Mouse (Mus musculus) neural tube, embryonic 13.5 days (tissue): Measurements from ENCODE around the gene Pik3c2b. TPM values are rescaled to one million over a fixed set of nuclear protein-coding genes. Genes with fewer than 3 reads are reported as not detected.
A peak's percentile ranks its signal among the peaks of the same experiment; 100 is the strongest.

Source experiments
- ATAC-seq: fragments of 200-750 bp; cut with Nextera tagmentation; 2 replicates; pipeline ENCODE4 v1.8.0; 2017; ENCODE audit warnings: low read depth, mild to moderate bottlenecking, moderate TSS enrichment, moderate library complexity
- H3K27ac ChIP-seq: fragments of 300-500 bp; sonication (generic); replicated peaks from 2 replicates; pipeline ENCODE4 v1.5.1; 2015; ENCODE audit warnings: moderate library complexity, mild to moderate bottlenecking, inconsistent platforms
- H3K27me3 ChIP-seq: fragments of 300-500 bp; sonication (generic); 2 replicates; pipeline ENCODE4 v1.6.1; 2015; ENCODE audit warnings: mild to moderate bottlenecking, inconsistent platforms
- H3K36me3 ChIP-seq: fragments of 300-500 bp; sonication (generic); 2 replicates; pipeline ENCODE4 v1.6.1; 2015; ENCODE audit warnings: mild to moderate bottlenecking, inconsistent platforms
- H3K4me1 ChIP-seq: fragments of 300-500 bp; sonication (generic); replicated peaks from 2 replicates; pipeline ENCODE4 v1.6.1; 2015; ENCODE audit warnings: inconsistent platforms
- H3K4me2 ChIP-seq: fragments of 300-500 bp; sonication (generic); 2 replicates; pipeline ENCODE4 v1.6.1; 2015; ENCODE audit warnings: inconsistent platforms, mild to moderate bottlenecking, moderate library complexity
- H3K4me3 ChIP-seq: fragments of 300-500 bp; sonication (generic); 2 replicates; pipeline ENCODE4 v1.5.1; 2015; ENCODE audit warnings: mild to moderate bottlenecking, inconsistent platforms
- H3K9ac ChIP-seq: fragments of 300-500 bp; sonication (generic); 2 replicates; pipeline ENCODE4 v1.6.1; 2015; ENCODE audit warnings: moderate library complexity, mild to moderate bottlenecking, inconsistent platforms
- H3K9me3 ChIP-seq: fragments of 300-500 bp; sonication (generic); 2 replicates; pipeline ENCODE4 v1.6.1; 2016; ENCODE audit warnings: inconsistent platforms
- WGBS: fragments of 180-500 bp; shearing (Covaris S2); methylation state at CpG from one replicate; pipeline ENCODE4 v1.1.7; 2015; 5-methylcytosine and 5-hydroxymethylcytosine counted together
- polyA plus RNA-seq: library from polyadenylated mRNA; unstranded; fragments of >200 nt; fragmentation: Nextera tagmentation; extraction: Ambion mirVana; gene quantifications from 2 replicates; pipeline ENCODE4 v1.2.1, GENCODE M21; 2015

The Pik3c2b gene
- polyA plus RNA-seq, result 13.9 and 14.0 TPM in 2 replicates

DNA sequence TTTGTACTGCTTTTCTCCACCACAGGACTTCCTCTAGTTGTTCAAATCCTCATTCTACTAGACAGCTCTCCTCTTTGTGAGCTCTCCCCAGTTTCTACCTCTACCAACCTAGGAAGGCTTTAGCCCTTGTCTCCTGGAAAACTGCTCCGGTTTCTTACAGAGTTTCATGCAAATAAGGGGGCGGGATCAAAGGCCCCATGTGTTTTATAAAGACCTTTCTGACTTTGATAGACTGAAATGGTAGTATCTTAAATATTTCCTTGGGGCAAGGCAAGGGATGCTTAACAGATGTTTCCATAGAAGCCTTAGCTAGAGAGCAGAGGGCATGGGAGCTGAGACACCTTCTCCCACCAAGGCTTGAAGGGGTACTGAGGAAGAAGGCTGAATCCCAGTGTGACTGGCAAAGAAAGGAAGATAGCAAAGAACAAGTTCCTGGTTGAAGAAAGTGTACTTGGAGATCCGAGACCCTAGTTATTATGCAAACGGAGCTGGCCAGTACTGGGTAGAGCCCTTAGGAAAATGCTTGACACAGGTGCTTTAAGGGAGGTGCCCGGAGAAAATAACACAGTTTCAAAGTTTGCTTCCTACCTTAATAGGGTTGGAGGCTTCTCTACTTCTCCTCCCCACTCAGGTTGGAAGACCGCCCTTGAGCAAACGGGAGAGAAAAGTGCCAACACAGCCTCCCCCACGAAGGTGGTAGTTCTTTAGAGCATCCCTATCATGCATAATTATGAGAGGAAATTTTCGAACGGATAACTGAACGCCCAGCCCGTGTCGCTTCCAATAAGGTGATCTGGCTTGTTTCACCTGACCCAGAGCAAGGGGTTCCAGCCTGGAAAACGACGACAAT, at the start of gene Pik3c2b:
Gene Pik3c2b, plus strand, starts transcription at position 657 of the 850 bp plus-strand sequence.
- H3K36me3 ChIP-seq, result no peaks in the 10 kb centered on the region
- peak within 1 kb of the TSS; percentile 88 for H3K4me3 ChIP-seq
- peak within 1 kb of the TSS; percentile 84 for H3K4me2 ChIP-seq
- peaks cover 47% of the 10 kb centered on the region for H3K4me1 ChIP-seq
- peak; percentile 25 for ATAC-seq
- H3K9ac ChIP-seq, result peak within 1 kb of the TSS; percentile 99
- 2% methylated on average over 15 of the region's 15 CpGs for WGBS
- no peaks in the 10 kb centered on the region for H3K27me3 ChIP-seq
- no peaks in the 10 kb centered on the region for H3K9me3 ChIP-seq
- peak within 1 kb of the TSS; percentile 98 for H3K27ac ChIP-seq

DNA sequence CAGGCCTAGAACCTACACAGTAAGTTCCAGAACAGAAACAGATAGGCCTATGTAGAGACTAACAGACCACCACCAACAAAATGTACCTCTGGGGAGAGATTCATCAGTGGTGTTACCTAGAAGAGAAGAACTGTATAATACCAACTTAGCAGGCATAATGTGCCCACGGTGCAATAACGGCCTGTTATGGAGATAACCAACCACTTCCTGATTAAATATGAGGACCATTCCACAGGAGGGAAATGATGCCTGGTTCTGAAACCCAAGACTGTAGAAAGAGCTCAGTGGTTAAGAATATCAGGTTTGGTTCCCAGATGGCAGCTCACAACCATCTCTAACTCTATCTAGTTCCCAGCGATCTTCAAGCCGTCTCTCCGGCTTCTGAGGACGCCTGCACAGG, 45.1 kb upstream of the Pik3c2b start:
- H3K27me3 ChIP-seq, result no peaks in the 10 kb centered on the region
- WGBS, result 89% methylated on average over 6 of the region's 6 CpGs
- no peak overlapping the region for H3K9ac ChIP-seq
- H3K4me1 ChIP-seq, result no peaks in the 10 kb centered on the region
- no peak overlapping the region for H3K27ac ChIP-seq
- no peak for ATAC-seq
- H3K36me3 ChIP-seq, result peaks cover 86% of the 10 kb centered on the region
- H3K4me3 ChIP-seq, result no peak overlapping the region
- no peaks in the 10 kb centered on the region for H3K9me3 ChIP-seq
- H3K4me2 ChIP-seq, result no peak overlapping the region

DNA sequence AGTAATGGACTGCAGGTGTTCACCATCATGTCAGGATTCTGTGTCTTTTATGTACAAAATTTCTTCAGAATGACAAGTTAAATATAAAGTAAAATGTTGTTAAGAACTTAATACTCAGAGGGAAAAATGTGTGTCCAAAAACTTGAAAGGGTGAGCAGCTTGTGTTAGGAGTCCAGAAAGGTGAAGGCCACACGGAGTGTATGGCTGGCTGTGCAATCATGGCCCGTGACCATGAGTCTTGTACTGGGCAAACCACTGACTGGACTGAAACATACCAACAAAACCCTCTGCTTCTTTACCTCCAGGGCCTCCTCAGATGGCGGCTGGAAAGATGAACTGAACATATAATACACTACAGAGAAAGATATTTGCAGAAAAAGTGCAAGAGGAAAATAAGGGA, 38.9 kb upstream of the Pik3c2b start:
- Histone ChIP-seq H3K9ac (no peak overlapping the region), H3K4me1 (no peaks in the 10 kb centered on the region), H3K36me3 (peaks cover 56% of the 10 kb centered on the region), H3K4me3 (no peak overlapping the region), H3K27ac (no peak overlapping the region), H3K9me3 (no peaks in the 10 kb centered on the region), H3K4me2 (no peak overlapping the region), H3K27me3 (no peaks in the 10 kb centered on the region)
- 96% methylated on average over 3 of the region's 3 CpGs for WGBS
- ATAC-seq, result no peak

DNA sequence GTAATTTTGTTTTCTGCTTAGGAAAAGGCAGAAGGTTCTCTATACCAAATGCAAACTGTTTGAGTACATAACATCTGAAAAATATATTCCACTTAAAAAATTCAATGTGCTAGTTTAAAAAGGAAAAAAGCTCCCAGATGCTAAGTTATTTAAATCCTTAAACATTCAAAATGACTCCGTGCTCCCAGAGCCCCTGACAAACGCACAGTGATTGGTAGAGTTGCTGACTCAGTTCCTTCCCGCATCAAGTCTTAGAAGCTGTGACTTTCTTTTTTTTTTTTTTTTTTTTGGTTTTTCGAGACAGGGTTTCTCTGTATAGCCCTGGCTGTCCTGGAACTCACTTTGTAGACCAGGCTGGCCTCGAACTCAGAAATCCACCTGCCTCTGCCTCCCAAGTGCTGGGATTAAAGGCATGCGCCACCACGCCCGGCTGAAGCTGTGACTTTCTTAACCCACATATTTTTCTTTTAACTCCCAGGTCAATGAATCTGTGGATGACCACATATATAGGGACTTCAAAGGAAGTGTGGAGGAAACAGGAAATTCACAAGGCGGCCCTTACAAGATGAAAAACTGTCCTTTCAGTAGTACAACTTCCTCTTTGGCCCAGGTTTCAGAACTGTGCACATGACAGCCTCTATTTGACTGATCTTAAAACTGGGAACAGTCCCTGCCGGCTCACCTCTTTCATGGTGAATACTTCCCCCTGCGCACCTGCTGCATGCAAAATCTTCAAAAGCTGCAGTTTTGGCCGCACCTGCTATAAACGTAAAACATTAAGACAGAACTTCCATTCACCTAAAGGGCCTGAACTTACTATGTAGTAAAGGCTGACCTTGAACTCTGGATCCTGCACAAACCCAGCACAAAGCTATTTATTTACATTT, 33.3 kb upstream of the Pik3c2b start:
- no peak overlapping the region for H3K9ac ChIP-seq
- H3K27ac ChIP-seq, result no peak overlapping the region
- 86% methylated on average over 12 of the region's 13 CpGs for WGBS
- H3K4me1 ChIP-seq, result no peaks in the 10 kb centered on the region
- H3K4me3 ChIP-seq, result no peak overlapping the region
- H3K4me2 ChIP-seq, result no peak overlapping the region
- H3K9me3 ChIP-seq, result no peaks in the 10 kb centered on the region
- H3K36me3 ChIP-seq, result peaks cover 69% of the 10 kb centered on the region
- no peaks in the 10 kb centered on the region for H3K27me3 ChIP-seq
- ATAC-seq, result no peak

DNA sequence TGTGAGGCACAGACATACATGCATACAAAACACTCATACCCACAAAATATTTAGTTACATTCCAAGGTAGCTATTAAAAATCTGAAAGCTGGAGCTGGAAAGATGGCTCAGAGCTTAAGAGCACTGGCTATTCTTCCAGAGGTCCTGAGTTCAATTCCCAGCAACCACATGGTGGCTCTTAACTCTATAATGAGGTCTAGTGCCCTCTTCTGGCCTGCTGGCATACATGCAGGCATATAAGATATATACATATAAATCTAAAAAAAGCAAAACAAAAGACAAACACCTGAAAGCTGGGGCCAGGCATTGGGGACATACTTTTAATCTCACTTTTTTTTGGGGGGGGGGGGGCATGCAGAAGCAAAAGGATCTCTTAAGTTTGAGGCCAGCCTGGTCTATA, 32.1 kb upstream of the Pik3c2b start:
- H3K4me2 ChIP-seq, result no peak overlapping the region
- H3K9ac ChIP-seq, result no peak overlapping the region
- H3K36me3 ChIP-seq, result peaks cover 73% of the 10 kb centered on the region
- no peaks in the 10 kb centered on the region for H3K4me1 ChIP-seq
- no peak overlapping the region for H3K27ac ChIP-seq
- H3K9me3 ChIP-seq, result no peaks in the 10 kb centered on the region
- no peak overlapping the region for H3K4me3 ChIP-seq
- no peaks in the 10 kb centered on the region for H3K27me3 ChIP-seq
- ATAC-seq, result no peak

DNA sequence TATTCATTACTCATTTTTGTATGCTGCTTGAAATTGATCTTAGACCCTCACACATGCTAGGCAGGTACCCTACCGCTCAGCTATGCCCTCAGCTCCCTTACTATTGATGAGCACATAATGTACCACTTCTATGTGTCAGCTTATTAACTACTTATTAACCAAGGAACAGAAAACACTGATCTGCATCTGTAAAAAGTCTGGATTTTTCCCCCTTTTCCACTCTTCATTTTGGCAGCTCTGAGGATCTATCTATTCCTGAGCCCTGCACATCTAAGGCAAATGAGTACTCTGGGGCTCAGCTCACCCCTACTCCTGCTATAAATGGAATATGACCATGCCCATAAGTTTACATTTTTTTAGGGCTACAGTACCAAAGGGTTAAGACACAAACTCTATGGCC, 31.3 kb upstream of the Pik3c2b start:
- Histone ChIP-seq H3K4me1 (no peaks in the 10 kb centered on the region), H3K9me3 (no peaks in the 10 kb centered on the region), H3K9ac (no peak overlapping the region), H3K36me3 (peaks cover 73% of the 10 kb centered on the region), H3K4me3 (no peak overlapping the region), H3K27ac (no peak overlapping the region), H3K4me2 (no peak overlapping the region), H3K27me3 (no peaks in the 10 kb centered on the region)
- ATAC-seq, result no peak
- WGBS, result 89% methylated on average over 1 of the region's 1 CpGs

DNA sequence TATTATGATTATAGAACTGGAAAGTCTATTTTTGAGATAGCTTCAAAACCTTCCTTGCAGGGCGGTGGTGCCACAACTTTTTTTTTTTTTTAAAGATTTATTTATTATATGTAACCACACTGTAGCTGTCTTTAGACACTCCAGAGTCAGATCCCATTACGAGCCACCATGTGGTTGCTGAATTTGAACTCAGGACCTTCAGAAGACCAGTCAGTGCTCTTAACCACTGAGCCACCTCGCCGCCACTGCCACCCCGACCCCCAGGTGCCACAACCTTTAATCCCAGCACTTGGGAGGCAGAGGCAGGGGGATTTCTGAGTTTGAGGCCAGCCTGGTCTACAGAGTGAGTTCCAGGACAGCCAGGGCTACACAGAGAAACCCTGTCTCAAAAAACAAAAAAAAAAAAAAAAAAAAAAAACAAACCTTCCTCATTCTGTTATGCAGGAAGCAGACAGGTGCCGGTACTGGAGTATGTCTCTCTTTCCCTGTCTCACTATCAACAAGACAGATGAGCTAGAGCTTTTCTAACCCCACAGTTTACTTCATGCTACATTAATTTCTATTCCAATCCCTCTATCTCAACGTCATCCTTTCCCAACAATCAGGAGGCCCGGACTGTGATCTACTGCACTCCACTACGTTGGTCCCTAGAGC, 28.6 kb upstream of the Pik3c2b start:
- H3K4me3 ChIP-seq, result no peak overlapping the region
- H3K9me3 ChIP-seq, result no peaks in the 10 kb centered on the region
- H3K27ac ChIP-seq, result no peak overlapping the region
- no peaks in the 10 kb centered on the region for H3K4me1 ChIP-seq
- H3K27me3 ChIP-seq, result no peaks in the 10 kb centered on the region
- H3K4me2 ChIP-seq, result no peak overlapping the region
- H3K36me3 ChIP-seq, result peaks cover 62% of the 10 kb centered on the region
- no peak overlapping the region for H3K9ac ChIP-seq
- ATAC-seq, result no peak
- 89% methylated on average over 9 of the region's 9 CpGs for WGBS

DNA sequence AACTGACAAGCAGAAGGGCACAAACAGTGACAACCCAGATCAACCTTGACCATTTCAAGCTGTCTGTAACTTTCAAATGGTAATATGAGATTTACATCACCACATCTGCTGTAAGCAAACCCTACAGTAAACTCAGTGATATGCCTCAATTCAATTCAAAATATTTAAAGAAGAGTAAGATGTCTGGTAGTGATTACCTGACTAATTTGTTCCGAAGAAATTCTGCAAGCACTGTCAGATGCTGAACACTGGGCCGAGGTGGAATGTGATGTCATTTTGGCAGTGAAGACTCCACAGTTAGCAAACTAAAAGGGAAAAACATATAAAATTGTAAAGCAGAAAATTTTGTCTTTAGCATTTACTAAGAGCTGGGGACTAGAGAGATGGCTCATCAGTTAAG, 26.9 kb upstream of the Pik3c2b start:
- Histone ChIP-seq H3K4me1 (no peaks in the 10 kb centered on the region), H3K4me2 (no peak overlapping the region), H3K9ac (no peak overlapping the region), H3K4me3 (no peak overlapping the region), H3K9me3 (no peaks in the 10 kb centered on the region), H3K27me3 (no peaks in the 10 kb centered on the region), H3K27ac (no peak overlapping the region), H3K36me3 (peaks cover 51% of the 10 kb centered on the region)
- ATAC-seq, result no peak
- 97% methylated on average over 2 of the region's 2 CpGs for WGBS

DNA sequence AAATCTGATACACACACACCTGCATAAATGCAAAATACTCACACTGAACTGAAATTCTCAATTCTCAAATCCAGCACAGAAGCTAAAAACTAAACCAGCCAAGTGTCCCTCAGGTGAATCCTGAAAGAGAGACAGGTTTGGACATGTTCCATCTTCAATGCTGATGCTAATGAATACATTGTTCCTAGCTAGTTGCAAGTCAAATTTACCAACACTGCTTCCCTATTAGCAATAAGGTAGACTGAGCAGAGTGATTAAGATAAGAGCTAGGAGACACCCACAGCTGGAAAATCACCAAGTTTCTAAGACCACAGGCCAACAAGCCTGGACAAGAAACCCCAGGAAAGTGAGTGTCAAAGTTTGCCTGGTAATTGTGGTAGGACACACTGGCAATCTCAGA, 26.2 kb upstream of the Pik3c2b start:
- no peak overlapping the region for H3K4me3 ChIP-seq
- ATAC-seq, result no peak
- no peak overlapping the region for H3K9ac ChIP-seq
- peaks cover 6% of the 10 kb centered on the region for H3K4me1 ChIP-seq
- H3K27ac ChIP-seq, result no peak overlapping the region
- H3K9me3 ChIP-seq, result no peaks in the 10 kb centered on the region
- H3K4me2 ChIP-seq, result no peak overlapping the region
- peaks cover 44% of the 10 kb centered on the region for H3K36me3 ChIP-seq
- H3K27me3 ChIP-seq, result no peaks in the 10 kb centered on the region

DNA sequence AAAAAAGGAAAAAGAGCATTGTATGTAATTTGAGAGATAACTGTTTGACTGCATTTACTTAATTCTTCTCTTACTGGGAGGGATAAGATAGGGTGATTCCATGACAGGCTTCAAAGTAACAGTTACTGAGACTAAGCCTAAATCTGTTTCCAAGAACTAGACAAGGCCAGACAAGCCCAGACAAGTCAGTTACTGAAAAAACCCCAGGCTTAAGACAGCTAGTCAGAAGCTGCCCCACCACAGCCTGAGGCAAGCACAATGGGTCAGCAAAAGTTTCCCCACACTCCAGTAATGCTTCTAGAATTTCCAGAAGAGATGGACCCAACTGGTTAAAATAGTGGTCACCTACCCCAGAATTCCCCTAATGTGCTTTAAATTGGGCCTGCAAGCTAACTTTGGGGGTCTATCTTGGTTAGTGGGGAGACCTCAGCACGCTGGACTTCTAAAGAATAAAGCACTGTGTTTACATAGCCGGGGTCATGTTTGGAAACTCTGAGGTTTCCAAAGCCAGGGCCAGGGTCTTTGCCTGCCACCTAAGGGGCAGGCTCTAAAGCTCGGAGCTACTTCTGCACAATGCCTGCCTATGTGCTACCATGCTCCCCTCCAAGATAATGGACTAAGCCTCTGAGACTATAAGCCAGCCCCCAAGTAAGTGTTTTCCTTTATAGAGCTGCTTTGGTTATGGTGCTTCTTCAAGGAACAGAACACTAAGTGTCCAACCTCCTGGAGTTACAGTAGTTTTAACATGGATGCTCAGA, 25.2 kb upstream of the Pik3c2b start:
- Histone ChIP-seq H3K4me1 (peaks cover 8% of the 10 kb centered on the region), H3K4me2 (no peak overlapping the region), H3K27me3 (no peaks in the 10 kb centered on the region), H3K9ac (no peak overlapping the region), H3K36me3 (peaks cover 36% of the 10 kb centered on the region), H3K4me3 (no peak overlapping the region), H3K27ac (no peak overlapping the region), H3K9me3 (no peaks in the 10 kb centered on the region)
- 67% methylated on average over 3 of the region's 3 CpGs for WGBS
- ATAC-seq, result no peak

DNA sequence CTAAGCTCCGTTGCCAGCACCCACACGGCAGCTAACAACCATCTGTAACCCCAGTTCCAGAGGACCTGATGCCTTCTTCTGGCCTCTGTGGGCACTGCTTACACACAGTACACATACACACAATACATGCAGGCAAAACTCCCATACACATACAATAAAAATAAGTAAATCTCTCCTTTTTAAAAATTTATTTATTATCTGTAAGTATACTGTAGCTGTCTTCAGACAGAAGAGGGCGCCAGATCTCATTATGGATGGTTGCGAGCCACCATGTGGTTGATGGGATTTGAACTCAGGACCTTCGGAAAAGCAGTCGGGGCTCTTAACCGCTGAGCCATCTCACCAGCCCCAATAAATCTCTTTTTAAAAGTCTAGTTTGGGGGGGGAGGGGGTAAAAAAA, 24.1 kb upstream of the Pik3c2b start:
- no peak overlapping the region for H3K4me2 ChIP-seq
- ATAC-seq, result no peak
- no peak overlapping the region for H3K9ac ChIP-seq
- H3K36me3 ChIP-seq, result peaks cover 25% of the 10 kb centered on the region
- H3K27me3 ChIP-seq, result no peaks in the 10 kb centered on the region
- no peak overlapping the region for H3K27ac ChIP-seq
- peaks cover 8% of the 10 kb centered on the region for H3K4me1 ChIP-seq
- WGBS, result 94% methylated on average over 7 of the region's 7 CpGs
- no peaks in the 10 kb centered on the region for H3K9me3 ChIP-seq
- H3K4me3 ChIP-seq, result no peak overlapping the region
